Mouse (Mus musculus) spleen, postnatal 0 days (tissue): Measurements from ENCODE around the gene Sprr2f. TPM values are rescaled to one million over a fixed set of nuclear protein-coding genes. Genes with fewer than 3 reads are reported as not detected.

Source experiments
- polyA plus RNA-seq: library from polyadenylated mRNA; unstranded; fragments of >200 nt; fragmentation: Nextera tagmentation; extraction: Ambion mirVana; gene quantifications from 2 replicates; pipeline ENCODE4 v1.2.1, GENCODE M21; 2015

Gene Sprr2f
- polyA plus RNA-seq, result not detected in 2 replicates

DNA sequence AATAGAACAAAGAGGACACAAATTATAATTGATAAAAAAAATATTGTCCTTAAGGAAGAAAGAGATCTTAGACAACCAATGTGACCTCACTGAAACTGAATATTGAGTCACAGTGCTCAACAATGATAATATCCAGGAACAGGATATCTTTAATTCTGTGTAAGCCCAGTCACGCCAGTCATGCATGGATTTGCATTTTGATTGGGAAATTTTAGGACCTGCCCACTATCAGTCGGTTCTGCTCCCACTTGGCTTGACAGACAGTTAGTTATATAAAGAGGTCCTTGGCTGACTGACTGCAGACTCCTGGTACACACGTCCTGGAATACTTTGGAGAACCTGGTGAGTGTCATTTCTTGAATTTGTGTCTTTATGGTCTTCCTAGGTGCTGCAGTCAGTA, at the start of gene Sprr2f:
Gene Sprr2f (plus strand): TSS at position 301 of the 400 bp plus-strand sequence.

DNA sequence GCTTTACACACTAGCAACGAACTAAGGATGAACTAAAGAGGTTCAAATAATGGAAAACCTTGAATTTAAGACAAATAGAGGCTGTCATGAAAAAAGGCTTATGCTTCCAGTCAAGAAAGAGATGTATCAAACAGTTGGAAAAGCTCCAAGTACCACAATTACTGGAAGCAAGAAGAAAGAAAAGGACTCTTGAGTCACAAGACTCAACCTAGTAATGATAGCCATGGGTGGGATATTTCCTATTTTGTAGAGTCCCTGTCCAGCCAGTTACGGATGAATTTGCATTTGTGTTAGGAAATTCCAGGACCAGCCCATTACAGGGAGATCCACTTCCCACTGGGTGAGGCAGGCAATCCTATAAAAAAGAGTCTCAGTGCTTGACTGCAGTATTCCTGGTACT, 48.7 kb upstream of the Sprr2f start, which contains the start of gene Sprr2b:
Gene Sprr2b (plus strand): TSS at position 301 of the 400 bp plus-strand sequence.

DNA sequence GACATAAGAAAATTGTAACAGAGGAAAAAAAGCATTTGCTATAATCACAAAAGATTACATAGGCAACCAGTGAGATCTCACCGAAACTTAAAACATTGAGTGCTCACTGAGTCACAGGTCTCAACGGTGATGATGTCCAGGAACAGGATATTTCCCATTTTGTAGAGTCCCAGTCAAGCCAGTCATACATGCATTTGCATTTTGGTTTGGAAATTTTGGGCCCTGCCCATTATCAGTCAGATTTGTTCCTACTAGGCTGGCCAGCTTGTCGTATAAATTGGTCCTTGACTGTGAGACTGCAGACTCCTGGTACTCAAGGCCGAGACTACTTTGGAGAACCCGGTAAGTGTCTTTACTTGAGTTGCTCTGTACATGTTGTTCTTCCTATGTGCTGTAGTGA, 26.1 kb upstream of the Sprr2f start, which contains the start of gene Sprr2d:
Gene Sprr2d (plus strand): TSS at position 301 of the 400 bp plus-strand sequence.

DNA sequence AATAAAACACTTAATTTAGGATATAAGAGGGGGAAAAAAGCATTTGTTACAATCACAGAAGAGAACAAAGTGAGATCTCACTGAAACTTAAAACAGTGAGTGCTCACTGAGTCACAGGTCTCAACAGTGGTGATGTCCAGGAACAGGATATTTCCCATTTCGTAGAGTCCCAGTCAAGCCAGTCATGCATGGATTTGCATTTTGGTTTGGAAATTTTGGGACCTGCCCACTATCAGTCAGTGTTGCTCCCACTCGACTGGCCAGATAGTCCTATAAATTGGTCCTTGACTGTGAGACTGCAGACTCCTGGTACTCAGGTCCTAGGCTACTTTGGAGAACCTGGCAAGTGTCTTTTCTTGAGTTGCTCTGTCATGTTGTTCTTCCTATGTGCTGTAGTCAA, 13.1 kb upstream of the Sprr2f start, which contains the start of gene Sprr2e:
Gene Sprr2e (plus strand): TSS at position 301 of the 400 bp plus-strand sequence.

GRCm38 (mm10) chr3:92385385-92385784, 20.4 kb downstream of the Sprr2f start, which contains the start of gene Sprr2h:
Sprr2h (plus strand) TSS chr3:92385685.

DNA sequence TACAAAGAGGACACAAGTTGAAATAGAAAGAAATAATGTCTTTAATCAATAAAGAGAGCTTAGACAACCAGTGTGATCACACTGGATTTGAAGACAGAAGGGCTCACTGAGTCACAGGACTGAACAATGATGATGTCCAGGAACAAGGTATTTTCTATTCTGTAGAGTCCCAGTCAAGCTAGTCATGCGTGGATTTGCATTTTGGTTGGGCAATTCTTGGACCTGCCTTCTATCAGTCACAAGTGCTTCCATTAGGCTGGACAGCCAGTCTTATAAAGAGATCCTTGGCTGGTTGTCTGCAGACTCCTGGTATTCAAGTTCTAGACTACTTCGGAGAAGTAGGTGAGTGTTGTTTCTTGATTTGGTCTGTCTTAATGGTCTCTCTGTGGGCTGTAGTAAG, 42.7 kb downstream of the Sprr2f start, which contains the start of gene Sprr2i:
Gene Sprr2i (plus strand): TSS at position 301 of the 400 bp plus-strand sequence.

Other genes starting within 250 kb of the Sprr2f start
- gene Prr9, start 241.2 kb upstream of the Sprr2f start, polyA plus RNA-seq, result not detected in 2 replicates
- gene Lelp1, start 222.4 kb upstream of the Sprr2f start, polyA plus RNA-seq, result not detected in 2 replicates
- gene Sprr2a1, start 149.4 kb upstream of the Sprr2f start, polyA plus RNA-seq, result not detected in 2 replicates
- gene Sprr2a2, start 149.3 kb upstream of the Sprr2f start, polyA plus RNA-seq, result 0.87 and 0.88 TPM in 2 replicates
- not detected in 2 replicates for gene Sprr2a3, start 79.8 kb upstream of the Sprr2f start, polyA plus RNA-seq
- gene Sprr2b, start 48.6 kb upstream of the Sprr2f start, polyA plus RNA-seq, result not detected in 2 replicates
- gene Sprr2d, start 26.0 kb upstream of the Sprr2f start, polyA plus RNA-seq, result not detected in 2 replicates
- gene Sprr2e, start 13.0 kb upstream of the Sprr2f start, polyA plus RNA-seq, result not detected in 2 replicates
- not detected in 2 replicates for gene Sprr2h, start 20.5 kb downstream of the Sprr2f start, polyA plus RNA-seq
- gene Sprr2i, start 42.8 kb downstream of the Sprr2f start, polyA plus RNA-seq, result not detected in 2 replicates
- not detected in 2 replicates for gene Sprr2j-ps, start 52.9 kb downstream of the Sprr2f start, polyA plus RNA-seq
- 6.8 and 7.6 TPM in 2 replicates for gene Gm9774, start 64.2 kb downstream of the Sprr2f start, polyA plus RNA-seq
- gene Sprr2k, start 67.4 kb downstream of the Sprr2f start, polyA plus RNA-seq, result not detected in 2 replicates
- not detected in 2 replicates for gene Sprr1b, start 73.6 kb downstream of the Sprr2f start, polyA plus RNA-seq
- gene Sprr3, start 93.5 kb downstream of the Sprr2f start, polyA plus RNA-seq, result 0.11 TPM in 1 of 2 replicates, not detected in the other
- 0.17 TPM in 1 of 2 replicates, not detected in the other for gene Sprr1a, start 120.7 kb downstream of the Sprr2f start, polyA plus RNA-seq
- gene Sprr4, start 135.3 kb downstream of the Sprr2f start, polyA plus RNA-seq, result not detected in 2 replicates
- not detected in 2 replicates for gene 2310046K23Rik, start 169.3 kb downstream of the Sprr2f start, polyA plus RNA-seq
- gene Ivl, start 208.5 kb downstream of the Sprr2f start, polyA plus RNA-seq, result 0.12 and 0.19 TPM in 2 replicates
- gene Smcp, start 223.8 kb downstream of the Sprr2f start, polyA plus RNA-seq, result not detected in 2 replicates
- not detected in 2 replicates for gene 2210017I01Rik, start 242.3 kb downstream of the Sprr2f start, polyA plus RNA-seq